In the genomic region with DNA sequence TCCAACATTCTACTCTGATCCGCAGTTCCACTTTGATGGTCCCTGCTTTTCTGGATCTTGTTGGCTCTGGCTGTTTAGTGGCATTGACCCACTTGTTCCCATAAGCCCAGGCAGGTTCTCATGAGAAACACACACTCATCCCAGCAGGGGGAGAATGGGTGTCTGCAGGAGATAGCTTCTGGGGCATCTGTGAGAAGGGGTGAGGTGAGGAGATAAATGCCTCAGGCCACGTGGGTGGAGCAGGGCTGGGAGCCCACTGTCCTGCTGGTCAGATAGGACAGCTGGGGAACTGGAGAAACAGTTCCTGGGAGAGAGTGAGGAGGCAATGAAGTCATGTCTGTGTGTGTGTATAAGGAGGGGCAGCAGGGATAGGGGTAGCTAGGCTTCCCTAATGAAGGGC, we compare ENCODE assay signal across 13 mouse cellular contexts. TPM values are rescaled to one million over a fixed set of nuclear protein-coding genes. Genes with fewer than 3 reads are reported as not detected.
DNase-seq lines count a peak whose midpoint lies in the region; ATAC-seq and TF ChIP-seq lines count a peak whose summit lies in the region.
"Had no signal": no experiment of that assay in that cellular context is flagged by ENCODE, and none has a peak within 500 bp of the region (broad histone marks: within the 10 kb centered on the region; RNA-seq: fewer than 3 reads in every experiment).

No protein-coding gene starts in this region.

- peak; percentile 96 for ATAC-seq in liver, postnatal 0 days
- no peak for ATAC-seq in forebrain, embryonic 13.5 days
- ATAC-seq: Patski had no signal

- 42% methylated on average over 2 of the region's 2 CpGs for WGBS in liver, postnatal 0 days (ENCODE audit: insufficient replicate concordance)
- WGBS in forebrain, embryonic 13.5 days, result 71% methylated on average over 2 of the region's 2 CpGs

- DNase-seq in spleen, adult 12 weeks (ENCODE audit: low spot score), result peak; percentile 65
- no peak for DNase-seq in spleen, adult 18-20 months
- peak; percentile 69 for DNase-seq in liver, postnatal 0 days
- peak; percentile 42 for DNase-seq in yolk sac, embryonic 10.5 days (ENCODE audit: low spot score)
- DNase-seq in urinary bladder, postnatal 14 days (ENCODE audit: low spot score), result no peak
- no peak for DNase-seq in embryo, embryonic 10.5 days (ENCODE audit: low spot score)
- DNase-seq: kidney, postnatal 10 days; right cerebral cortex, postnatal 4 days had no signal

- H3K9me3 ChIP-seq in erythroblast, embryonic 14.5 days (ENCODE audit: control insufficient read depth, low read length), result no peaks in the 10 kb centered on the region
- H3K9me3 ChIP-seq in liver, postnatal 0 days (ENCODE audit: low read length), result no peaks in the 10 kb centered on the region
- no peaks in the 10 kb centered on the region for H3K9me3 ChIP-seq in forebrain, embryonic 13.5 days (replicated peaks)
- H3K9me3 ChIP-seq: embryonic facial prominence, embryonic 15.5 days; limb, embryonic 15.5 days had no signal

- peak overlapping the region; percentile 65 for H3K4me2 ChIP-seq in liver, postnatal 0 days (ENCODE audit: low read depth, low read length)
- H3K4me2 ChIP-seq in forebrain, embryonic 13.5 days, result no peak overlapping the region
- H3K4me2 ChIP-seq: embryonic facial prominence, embryonic 15.5 days; limb, embryonic 15.5 days had no signal

- H3K4me3 ChIP-seq in erythroblast, embryonic 14.5 days (replicated peaks), result peak overlapping the region; percentile 50
- H3K4me3 ChIP-seq in liver, postnatal 0 days (ENCODE audit: low read depth, low read length), result peak overlapping the region; percentile 19; the same call in 1 of the 2 replicates
- no peak overlapping the region for H3K4me3 ChIP-seq in forebrain, embryonic 13.5 days
- H3K4me3 ChIP-seq: embryonic facial prominence, embryonic 15.5 days; limb, embryonic 15.5 days had no signal

- H3K27ac ChIP-seq in liver, postnatal 0 days (ENCODE audit: low read depth), result peak overlapping the region; percentile 82
- no peak overlapping the region for H3K27ac ChIP-seq in forebrain, embryonic 13.5 days
- H3K27ac ChIP-seq: embryonic facial prominence, embryonic 15.5 days had no signal

- TF ChIP-seq CTCF in liver, postnatal 0 days (IDR thresholded peaks at IDR 0.05; ENCODE audit: low read depth), result peak; percentile 70

- no peaks in the 10 kb centered on the region for H3K27me3 ChIP-seq in erythroblast, embryonic 14.5 days (ENCODE audit: control insufficient read depth)
- no peaks in the 10 kb centered on the region for H3K27me3 ChIP-seq in liver, postnatal 0 days (ENCODE audit: insufficient read depth, low read length)
- peaks cover 16% of the 10 kb centered on the region for H3K27me3 ChIP-seq in forebrain, embryonic 13.5 days
- H3K27me3 ChIP-seq: Patski had no signal

- peaks cover 71% of the 10 kb centered on the region for H3K4me1 ChIP-seq in erythroblast, embryonic 14.5 days (ENCODE audit: control insufficient read depth)
- peaks cover 15% of the 10 kb centered on the region for H3K4me1 ChIP-seq in liver, postnatal 0 days (ENCODE audit: insufficient read depth)
- H3K4me1 ChIP-seq in forebrain, embryonic 13.5 days, result no peaks in the 10 kb centered on the region
- H3K4me1 ChIP-seq: embryonic facial prominence, embryonic 15.5 days had no signal

- peak overlapping the region; percentile 57 for H3K9ac ChIP-seq in liver, postnatal 0 days (replicated peaks)
- no peak overlapping the region for H3K9ac ChIP-seq in forebrain, embryonic 13.5 days
- H3K9ac ChIP-seq: embryonic facial prominence, embryonic 15.5 days; limb, embryonic 15.5 days had no signal

- peak; percentile 96 for TF ChIP-seq EP300 in liver, postnatal 0 days (IDR thresholded peaks at IDR 0.05; ENCODE audit: low read depth)

- H3K36me3 ChIP-seq in erythroblast, embryonic 14.5 days (ENCODE audit: control insufficient read depth), result peaks cover 49% of the 10 kb centered on the region
- no peaks in the 10 kb centered on the region for H3K36me3 ChIP-seq in liver, postnatal 0 days (replicated peaks; ENCODE audit: insufficient read depth, low read length)
- H3K36me3 ChIP-seq in forebrain, embryonic 13.5 days (ENCODE audit: poor library complexity, severe bottlenecking), result peaks cover 17% of the 10 kb centered on the region
- H3K36me3 ChIP-seq: limb, embryonic 15.5 days had no signal

RNA-seq across cellular contexts. Expression of a gene that starts 6.9 kb away (rescaled TPM):
- 0.63 and 3.0 TPM in 2 replicates for polyA plus RNA-seq in erythroblast, embryonic 14.5 days (2012)
- 4.6 and 4.8 TPM in 2 replicates for polyA plus RNA-seq in liver, postnatal 0 days (2015; fragmentation: Nextera tagmentation; extraction: Ambion mirVana)
- polyA plus RNA-seq in forebrain, embryonic 13.5 days (2015; fragmentation: Nextera tagmentation; extraction: Ambion mirVana), result 11.0 and 12.0 TPM in 2 replicates

RNA-seq across cellular contexts. Expression of a gene that starts 39.0 kb away (rescaled TPM):
- polyA plus RNA-seq in erythroblast, embryonic 14.5 days (2012), result 0.40 and 0.45 TPM in 2 replicates
- polyA plus RNA-seq in liver, postnatal 0 days (2015; fragmentation: Nextera tagmentation; extraction: Ambion mirVana), result 2.2 and 2.5 TPM in 2 replicates
- polyA plus RNA-seq in forebrain, embryonic 13.5 days (2015; fragmentation: Nextera tagmentation; extraction: Ambion mirVana), result 9.9 and 11.2 TPM in 2 replicates

Comparison
In these comparisons a context has a peak if more than half of its experiments do, and no peak if none do; other contexts are left out.
1. DNase-seq: peak in spleen, adult 12 weeks (single experiment), liver, postnatal 0 days (single experiment) and yolk sac, embryonic 10.5 days (single experiment); none in spleen, adult 18-20 months (0 of 2), urinary bladder, postnatal 14 days (single experiment) and embryo, embryonic 10.5 days (single experiment).